Mouse (Mus musculus) CH12.LX (cell line): ENCODE measurements around the gene Tm9sf4.

Source experiments
- BHLHE40 ChIP-seq: IDR thresholded peaks from 2 replicates; pipeline ENCODE4 v1.6.1; 2011; ENCODE audit warnings: mild to moderate bottlenecking, low read depth, low read length, improper control_type of control experiment
- CHD1 ChIP-seq: IDR thresholded peaks from 2 replicates; pipeline ENCODE4 v1.6.1; 2012; ENCODE audit warnings: low read depth, low read length, improper control_type of control experiment, inconsistent platforms
- CTCF ChIP-seq, 2 experiments: IDR thresholded peaks in 1 of 2; conservative IDR thresholded peaks in 1 of 2; 2 replicates each; pipeline ENCODE4 v1.5.1; 2011 to 2012; ENCODE audit warnings: low read depth in 2 of 2, low read length in 2 of 2, improper control_type of control experiment in 1 of 2, inconsistent platforms in 1 of 2, mild to moderate bottlenecking in 1 of 2, moderate library complexity in 1 of 2
- E2F4 ChIP-seq: IDR thresholded peaks from 2 replicates; pipeline ENCODE4 v1.6.1; 2011; ENCODE audit warnings: low read depth, low read length, improper control_type of control experiment; ENCODE audit not compliant: insufficient replicate concordance
- EP300 ChIP-seq: IDR thresholded peaks from 2 replicates; pipeline ENCODE4 v1.6.1; 2011; ENCODE audit warnings: low read length, improper control_type of control experiment
- ETS1 ChIP-seq: conservative IDR thresholded peaks from 2 replicates; pipeline ENCODE4 v1.6.1; 2012; ENCODE audit warnings: low read depth, mild to moderate bottlenecking, inconsistent platforms, low read length, improper control_type of control experiment, moderate library complexity
- KAT2A ChIP-seq: IDR thresholded peaks from 2 replicates; pipeline ENCODE4 v1.6.1; 2012; ENCODE audit warnings: low read length, improper control_type of control experiment, inconsistent platforms; ENCODE audit not compliant: insufficient replicate concordance
- NELFE ChIP-seq: IDR thresholded peaks from 2 replicates; pipeline ENCODE4 v1.6.1; 2011; ENCODE audit warnings: low read depth, low read length, improper control_type of control experiment
- NRF1 ChIP-seq: IDR thresholded peaks from 2 replicates; pipeline ENCODE4 v1.6.1; 2014; ENCODE audit warnings: low read depth, mild to moderate bottlenecking, inconsistent platforms, low read length, improper control_type of control experiment, moderate library complexity
- RCOR1 ChIP-seq: conservative IDR thresholded peaks from 2 replicates; pipeline ENCODE4 v1.6.1; 2012; ENCODE audit warnings: low read depth, mild to moderate bottlenecking, inconsistent platforms, low read length, improper control_type of control experiment
- SMC3 ChIP-seq: IDR thresholded peaks from 2 replicates; pipeline ENCODE4 v1.6.1; 2011; ENCODE audit warnings: low read depth, low read length, improper control_type of control experiment
- ZMIZ1 ChIP-seq: IDR thresholded peaks from 2 replicates; pipeline ENCODE4 v1.6.1; 2012; ENCODE audit warnings: low read depth, mild to moderate bottlenecking, inconsistent platforms, low read length, improper control_type of control experiment

DNA sequence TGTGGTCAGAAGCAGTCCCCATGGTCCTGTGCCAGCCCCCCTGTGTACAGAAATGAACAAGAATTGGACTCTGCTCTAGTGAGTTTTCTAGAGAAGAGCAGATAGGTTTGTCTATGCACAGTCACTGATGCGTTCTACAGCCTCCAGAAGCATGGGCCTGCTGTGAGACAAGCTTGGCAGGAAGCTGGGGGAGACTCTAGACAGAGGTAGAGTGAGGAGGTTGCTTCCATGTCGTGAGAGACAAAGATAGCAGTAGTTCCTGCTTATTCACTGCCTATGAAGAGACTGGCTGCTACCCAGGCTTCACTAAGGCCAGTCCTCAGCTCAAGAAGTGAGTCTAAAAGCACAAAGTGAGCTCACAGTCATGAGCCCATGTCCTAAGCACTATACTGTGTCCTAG is 30.1 kb downstream of the Tm9sf4 start:
- TF ChIP-seq EP300, result no peak
- no peak for TF ChIP-seq CTCF (conservative IDR thresholded peaks at IDR 0.05 in 1 of 2, IDR thresholded peaks at IDR 0.05 in 1 of 2; ENCODE audit: low read depth in 2 of 2, low read length in 2 of 2)
- no peak for TF ChIP-seq RCOR1
- TF ChIP-seq ETS1, result no peak
- no peak for TF ChIP-seq SMC3
- no peak for TF ChIP-seq ZMIZ1
- TF ChIP-seq CHD1, result no peak
- no peak for TF ChIP-seq NELFE
- TF ChIP-seq E2F4, result no peak
- no peak for TF ChIP-seq BHLHE40
- TF ChIP-seq NRF1, result no peak
- TF ChIP-seq KAT2A, result no peak
